Mouse (Mus musculus): ENCODE data around the gene Epb41.

The Epb41 gene

DNA sequence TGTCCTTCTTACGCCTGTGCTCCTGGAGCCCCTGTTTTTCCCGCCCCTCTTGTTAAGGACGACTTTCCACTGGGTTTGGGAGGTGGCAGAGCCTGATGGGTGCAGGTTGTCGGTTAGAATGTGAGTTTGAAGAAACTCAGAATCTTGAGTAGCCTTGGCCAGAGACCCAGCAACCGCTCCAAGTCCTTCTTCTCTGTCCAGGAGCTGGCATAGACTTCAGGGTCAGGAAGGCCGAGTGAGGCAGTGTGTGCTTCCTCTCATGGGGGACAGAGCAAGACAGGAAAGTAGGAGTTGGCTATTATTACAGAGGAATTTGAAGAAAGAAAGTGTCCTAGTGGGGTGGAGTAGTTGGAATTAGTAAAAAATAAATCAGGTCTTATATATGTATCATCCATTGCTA is 191.6 kb downstream of the Epb41 start:
- no peak for DNase-seq

DNA sequence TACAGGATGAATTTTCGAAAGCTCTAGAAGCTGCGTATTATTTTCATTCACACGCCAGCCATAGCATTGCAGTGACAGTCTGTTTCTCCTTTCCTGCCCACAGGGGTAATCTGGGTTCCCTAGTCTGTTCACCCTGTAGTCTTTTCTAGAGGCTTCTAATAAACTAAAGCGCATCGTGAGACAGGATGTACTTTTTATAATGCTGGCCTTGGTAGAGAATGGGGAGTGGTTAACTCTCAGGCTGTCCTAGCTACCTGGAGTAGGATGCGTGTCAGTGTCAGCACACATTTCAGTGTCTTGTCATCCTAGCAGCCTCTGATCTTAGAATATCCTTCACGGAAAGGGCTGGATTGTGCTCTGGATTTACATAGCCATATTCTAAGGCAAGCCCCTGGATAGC is 193.8 kb downstream of the Epb41 start:
- DNase-seq, result no peak

DNA sequence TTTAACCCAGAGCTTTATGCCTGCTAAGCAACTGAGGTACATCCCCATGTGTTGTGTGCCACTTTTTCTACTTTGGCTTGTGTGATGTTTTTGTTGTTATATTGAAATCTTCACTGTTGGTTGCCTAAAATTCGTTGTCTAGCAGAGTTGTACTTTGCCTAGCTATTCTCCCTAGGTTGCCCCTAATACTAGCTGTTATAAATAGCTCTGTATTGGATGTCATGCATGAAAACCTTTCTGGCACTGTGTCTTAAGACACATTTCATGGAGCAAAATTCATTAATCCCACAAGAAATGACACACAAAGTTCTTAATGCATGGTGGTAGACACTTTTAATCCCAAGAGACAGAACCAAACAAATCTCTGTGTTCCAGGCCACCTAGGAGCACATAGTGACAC is 195.4 kb downstream of the Epb41 start:
- DNase-seq, result no peak

DNA sequence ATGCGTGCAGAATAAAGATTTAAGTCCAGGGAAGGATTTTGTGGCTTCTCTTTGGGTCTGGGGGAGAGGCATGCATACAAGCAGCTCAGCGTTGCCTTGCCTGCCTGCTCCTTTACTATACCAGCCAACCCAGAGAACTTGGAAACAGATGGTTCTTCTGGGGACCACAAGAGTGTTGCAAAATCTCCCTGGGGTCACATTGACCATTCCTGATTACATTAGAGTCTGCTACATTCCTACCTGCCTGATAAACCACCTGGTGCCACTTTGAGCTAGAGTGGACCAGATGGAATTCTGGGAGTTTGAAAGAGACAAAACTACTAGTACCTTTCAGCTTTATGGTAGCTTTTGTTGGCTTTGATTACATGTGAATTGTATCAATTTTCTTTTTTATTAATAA is 198.3 kb downstream of the Epb41 start:
- no peak for DNase-seq

GRCm38 (mm10) chr4:131875242-131875641 is 199.9 kb downstream of the Epb41 start:
- no peak for DNase-seq

- DNase-seq, result no peak
Measured at GRCm38 (mm10) chr4:131874567-131874966, 200.6 kb downstream of the Epb41 start.

DNA sequence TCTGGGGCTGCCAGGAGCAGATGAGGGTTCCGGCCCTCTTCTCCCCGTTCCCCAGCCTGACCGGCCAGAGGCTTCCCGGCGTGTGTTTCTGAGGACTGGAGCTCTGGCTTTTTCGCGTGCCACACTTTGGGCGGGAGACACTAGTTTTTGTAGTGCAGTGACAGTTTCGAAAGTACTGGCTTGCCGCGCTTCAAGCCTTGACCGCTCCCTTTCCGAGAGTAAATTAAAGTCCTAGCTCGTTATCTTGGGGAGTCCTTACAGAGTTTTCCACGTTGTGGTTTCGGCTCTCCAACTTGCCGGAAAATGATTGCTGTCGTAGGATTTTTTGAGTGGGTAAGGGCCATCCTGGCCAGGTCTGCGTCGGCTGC is 201.0 kb downstream of the Epb41 start:
- DNase-seq, result no peak

Measured in layer of hippocampus, adult 9-11 months (tissue).